ENCODE assay signal across 21 mouse cellular contexts in the genomic region with DNA sequence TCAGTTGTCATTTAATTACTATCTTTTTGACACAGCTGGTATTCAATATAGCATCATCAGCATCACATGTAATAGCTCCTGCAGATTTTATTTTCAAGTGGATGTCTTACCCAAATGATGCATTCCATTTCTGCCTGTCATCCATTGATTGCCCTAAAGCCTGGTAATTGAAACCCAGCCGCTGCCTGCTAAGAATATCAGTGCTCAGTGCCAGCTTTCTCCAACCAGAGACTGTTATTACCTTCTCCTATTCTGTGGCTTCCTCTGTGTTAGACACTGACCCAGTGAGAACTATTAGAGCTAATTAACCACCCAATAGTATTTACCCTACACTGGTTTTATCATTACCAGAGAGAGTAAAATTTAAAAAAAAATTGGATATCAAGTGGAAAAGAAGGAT.
A peak's percentile ranks its signal among the peaks of the same experiment; 100 is the strongest.
DNase-seq lines count a peak whose midpoint lies in the region; ATAC-seq lines count a peak whose summit lies in the region.
"Had no signal": no experiment of that assay in that cellular context is flagged by ENCODE, and none has a peak within 500 bp of the region (broad histone marks: within the 10 kb centered on the region; RNA-seq: fewer than 3 reads in every experiment).

No protein-coding gene starts in this region.

- DNase-seq in Muller cell, postnatal 12 days (ENCODE audit: inconsistent ontology term) = peak; percentile 62
- peak; percentile 35 for DNase-seq in brain, adult 2 months (ENCODE audit: low read depth, low spot score)
- no peak for DNase-seq in left cerebral cortex, postnatal 25 days (ENCODE audit: low spot score in 2 of 2)
- no peak for DNase-seq in gastrocnemius, adult 18-20 months (ENCODE audit: low spot score)
- DNase-seq: adrenal gland, adult 2 months; cerebellum, adult 11 months; embryo, embryonic 11 days; gastrocnemius, postnatal 25 days; heart, adult 2 months; heart, postnatal 36 days; kidney, postnatal 36 days; lung, adult 2 months; retina, postnatal 1 day; right cerebral cortex, postnatal 4 days had no signal

- peaks cover 6% of the 10 kb centered on the region; the same call in 1 of the 2 replicates for H3K4me1 ChIP-seq in hindbrain, embryonic 15.5 days (replicated peaks)
- peaks cover 2% of the 10 kb centered on the region; the same call in 1 of the 2 replicates for H3K4me1 ChIP-seq in hindbrain, embryonic 12.5 days
- peaks cover 4% of the 10 kb centered on the region; the same call in 1 of the 2 replicates for H3K4me1 ChIP-seq in midbrain, embryonic 15.5 days
- H3K4me1 ChIP-seq: intestine, embryonic 15.5 days; limb, embryonic 10.5 days; megakaryocyte, embryonic 14.5 days had no signal

- H3K9ac ChIP-seq in hindbrain, embryonic 15.5 days = no peak overlapping the region
- no peak overlapping the region for H3K9ac ChIP-seq in hindbrain, embryonic 12.5 days
- H3K9ac ChIP-seq in midbrain, embryonic 15.5 days = no peak overlapping the region
- H3K9ac ChIP-seq: intestine, embryonic 15.5 days had no signal

- H3K27me3 ChIP-seq in hindbrain, embryonic 15.5 days = no peaks in the 10 kb centered on the region
- H3K27me3 ChIP-seq in hindbrain, embryonic 12.5 days = no peaks in the 10 kb centered on the region
- H3K27me3 ChIP-seq in midbrain, embryonic 15.5 days (replicated peaks) = no peaks in the 10 kb centered on the region
- H3K27me3 ChIP-seq: intestine, embryonic 15.5 days; megakaryocyte, embryonic 14.5 days had no signal

- no peak overlapping the region for H3K4me3 ChIP-seq in hindbrain, embryonic 15.5 days
- H3K4me3 ChIP-seq in hindbrain, embryonic 12.5 days = no peak overlapping the region
- no peak overlapping the region for H3K4me3 ChIP-seq in midbrain, embryonic 15.5 days
- H3K4me3 ChIP-seq: heart, adult 2 months; intestine, embryonic 15.5 days; left cerebral cortex, adult 2 months; limb, embryonic 10.5 days; megakaryocyte, embryonic 14.5 days had no signal

- H3K27ac ChIP-seq in hindbrain, embryonic 15.5 days (replicated peaks) = no peak overlapping the region
- H3K27ac ChIP-seq in hindbrain, embryonic 12.5 days = no peak overlapping the region
- H3K27ac ChIP-seq in midbrain, embryonic 15.5 days = no peak overlapping the region
- H3K27ac ChIP-seq: heart, adult 2 months; intestine, embryonic 15.5 days; left cerebral cortex, adult 2 months; limb, embryonic 10.5 days had no signal

- H3K9me3 ChIP-seq in hindbrain, embryonic 15.5 days = no peaks in the 10 kb centered on the region
- H3K9me3 ChIP-seq in hindbrain, embryonic 12.5 days (replicated peaks) = no peaks in the 10 kb centered on the region
- H3K9me3 ChIP-seq in midbrain, embryonic 15.5 days = no peaks in the 10 kb centered on the region
- H3K9me3 ChIP-seq: intestine, embryonic 15.5 days; limb, embryonic 10.5 days; megakaryocyte, embryonic 14.5 days had no signal

- H3K36me3 ChIP-seq in hindbrain, embryonic 15.5 days = no peaks in the 10 kb centered on the region
- no peaks in the 10 kb centered on the region for H3K36me3 ChIP-seq in hindbrain, embryonic 12.5 days
- no peaks in the 10 kb centered on the region for H3K36me3 ChIP-seq in midbrain, embryonic 15.5 days (replicated peaks)
- H3K36me3 ChIP-seq: intestine, embryonic 15.5 days; limb, embryonic 10.5 days had no signal

- H3K4me2 ChIP-seq in hindbrain, embryonic 15.5 days = no peak overlapping the region
- H3K4me2 ChIP-seq in hindbrain, embryonic 12.5 days (replicated peaks) = no peak overlapping the region
- H3K4me2 ChIP-seq in midbrain, embryonic 15.5 days = no peak overlapping the region
- H3K4me2 ChIP-seq: intestine, embryonic 15.5 days had no signal

- intact Hi-C loops in left cerebral cortex, postnatal 25 days (cut with DNase I) = no loop called here

- 24% methylated on average over 1 of the region's 1 CpGs for WGBS in hindbrain, embryonic 15.5 days
- 52% methylated on average over 1 of the region's 1 CpGs for WGBS in hindbrain, embryonic 12.5 days
- WGBS in midbrain, embryonic 15.5 days = 49% methylated on average over 1 of the region's 1 CpGs

- 0 out of 2 replicates have a peak, but pooled peaks have one; percentile 59 for ATAC-seq in hindbrain, embryonic 15.5 days (ENCODE audit: low FRiP score, low read depth)
- no peak; the same call in 1 of the 2 replicates for ATAC-seq in hindbrain, embryonic 12.5 days (ENCODE audit: low FRiP score)
- ATAC-seq in midbrain, embryonic 15.5 days (replicated peaks) = peak; percentile 57
- ATAC-seq: intestine, embryonic 15.5 days had no signal

Comparison
In these comparisons a context has a peak if more than half of its experiments do, and no peak if none do; other contexts are left out.
1. DNase-seq: peak in Muller cell, postnatal 12 days (single experiment) and brain, adult 2 months (single experiment); none in left cerebral cortex, postnatal 25 days (0 of 2) and gastrocnemius, adult 18-20 months (single experiment).